Mouse (Mus musculus) myocyte (in vitro differentiated cells): ENCODE measurements around the gene Snw1. TPM values are rescaled to one million over a fixed set of nuclear protein-coding genes. Genes with fewer than 3 reads are reported as not detected.
A peak's percentile ranks its signal among the peaks of the same experiment; 100 is the strongest.
"Not testable (repeated sequence)": the region's sequence is repeated elsewhere in the genome, so short reads cannot be mapped to it uniquely, and the experiment has no call there.

Experiments used
- H3K27me3 ChIP-seq: one replicate; pipeline ENCODE4 v1.6.1; 2011; ENCODE audit not compliant: control insufficient read depth, insufficient read depth, insufficient read length
- H3K36me3 ChIP-seq: one replicate; pipeline ENCODE4 v1.6.1; 2011; ENCODE audit not compliant: control insufficient read depth, insufficient read depth
- H3K4me2 ChIP-seq: one replicate; pipeline ENCODE4 v1.6.1; 2011; ENCODE audit warnings: low read depth, control low read depth
- H3K4me3 ChIP-seq: one replicate; pipeline ENCODE4 v1.5.1; 2011; ENCODE audit warnings: mild to moderate bottlenecking, control low read depth, moderate library complexity
- H3K79me2 ChIP-seq: one replicate; pipeline ENCODE4 v1.6.1; 2011; ENCODE audit not compliant: control insufficient read depth, insufficient read depth
- H3ac ChIP-seq: one replicate; pipeline ENCODE4 v1.6.1; 2011; ENCODE audit not compliant: control insufficient read depth, insufficient read length
- E2F4 ChIP-seq: IDR thresholded peaks from one replicate; pipeline ENCODE4 v1.6.1; 2011; ENCODE audit warnings: mild to moderate bottlenecking, control low read depth, moderate library complexity; ENCODE audit not compliant: insufficient read depth
- MAX ChIP-seq: IDR thresholded peaks from one replicate; pipeline ENCODE4 v1.6.1; 2011; ENCODE audit warnings: low read depth, mild to moderate bottlenecking, control low read depth
- MYOG ChIP-seq, 3 experiments: IDR thresholded peaks; one replicate each; pipeline ENCODE4 v1.6.1; 2011; ENCODE audit warnings: control low read depth in 2 of 3, low read depth in 2 of 3, mild to moderate bottlenecking in 2 of 3; ENCODE audit not compliant: insufficient read length in 2 of 3, control insufficient read depth in 1 of 3, insufficient read depth in 1 of 3
- POLR2A ChIP-seq: IDR thresholded peaks from one replicate; pipeline ENCODE4 v1.6.1; 2011; ENCODE audit warnings: low read depth, mild to moderate bottlenecking, control low read depth, moderate library complexity; ENCODE audit not compliant: insufficient read length
- POLR2AphosphoS2 ChIP-seq: IDR thresholded peaks from one replicate; pipeline ENCODE4 v1.6.1; 2011; ENCODE audit warnings: low read depth, control low read depth; ENCODE audit not compliant: insufficient read length
- REST ChIP-seq: IDR thresholded peaks from one replicate; pipeline ENCODE4 v1.6.1; 2011; ENCODE audit warnings: mild to moderate bottlenecking, control low read depth, moderate library complexity; ENCODE audit not compliant: insufficient read depth, insufficient read length
- SRF ChIP-seq: IDR thresholded peaks from one replicate; pipeline ENCODE4 v1.6.1; 2011; ENCODE audit warnings: low read depth; ENCODE audit not compliant: control insufficient read depth, insufficient read length
- TCF3 ChIP-seq: IDR thresholded peaks from one replicate; pipeline ENCODE4 v1.6.1; 2011; ENCODE audit warnings: low read depth, control low read depth; ENCODE audit not compliant: insufficient read length
- polyA plus RNA-seq: library from polyadenylated mRNA; unstranded; fragments of >200 nt; fragmentation: generic; extraction: Trizol; gene quantifications from one replicate; pipeline ENCODE4 v1.2.1, GENCODE M21; 2012; ENCODE audit warnings: missing spikeins

Gene Snw1
- 48.2 TPM for polyA plus RNA-seq

DNA sequence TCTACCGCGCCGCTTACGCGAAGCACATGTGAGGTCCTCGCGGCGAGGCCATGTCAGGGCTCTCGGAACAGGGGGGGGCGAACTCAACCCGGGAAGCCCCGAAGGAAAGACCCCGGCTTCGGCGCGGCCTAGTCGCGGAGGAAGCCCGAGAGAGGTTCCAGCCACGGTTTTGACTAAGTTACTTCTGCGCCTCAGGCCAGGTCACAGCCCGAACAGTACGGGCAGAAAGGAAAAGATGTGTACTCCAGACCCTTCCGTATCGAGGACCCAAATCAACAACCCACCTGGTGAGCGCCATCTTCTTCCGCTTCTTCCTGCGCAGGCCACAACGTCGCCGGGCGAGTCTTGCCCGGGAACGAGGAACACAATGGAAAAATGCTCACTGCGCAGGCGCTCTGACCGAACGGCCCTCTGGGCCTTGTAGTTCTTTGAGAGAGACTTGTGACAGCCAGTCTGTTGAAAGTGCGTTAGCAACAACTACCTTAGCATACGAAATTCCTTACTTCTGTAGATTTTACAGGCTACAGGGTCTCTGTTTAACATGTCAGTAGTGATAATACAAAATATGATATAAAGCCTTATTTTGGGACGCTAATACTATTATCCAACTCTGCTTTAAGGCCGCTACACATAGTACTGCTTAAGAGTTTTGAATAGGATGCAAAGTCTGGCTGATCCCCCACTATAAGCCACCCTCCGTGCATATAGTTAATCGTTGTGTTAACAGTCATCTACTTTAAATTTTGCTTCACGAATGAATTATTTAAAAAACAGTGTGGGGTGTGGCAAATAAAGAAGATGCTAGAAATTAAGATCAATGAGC lies at the start of gene Snw1:
TSS of gene Snw1 (minus strand) at position 311 of the 823 bp plus-strand sequence.
- peaks cover 13% of the 10 kb centered on the region for H3K36me3 ChIP-seq
- TF ChIP-seq MYOG (IDR thresholded peaks at IDR 0.05; ENCODE audit: control insufficient read depth in 1 of 3, insufficient read depth in 1 of 3, insufficient read length in 2 of 3, low read depth in 2 of 3) (peak in 1 of 3 experiments; percentile 11), MAX (no peak), REST (no peak), POLR2AphosphoS2 (peak; percentile 49), TCF3 (no peak), POLR2A (peak; percentile 66)
- no peaks in the 10 kb centered on the region for H3K27me3 ChIP-seq
- H3K79me2 ChIP-seq: peaks cover 30% of the 10 kb centered on the region
- peak within 1 kb of the TSS; percentile 77 for H3K4me3 ChIP-seq
- peak within 1 kb of the TSS; percentile 18 for H3ac ChIP-seq
- peak within 1 kb of the TSS; percentile 75 for H3K4me2 ChIP-seq

DNA sequence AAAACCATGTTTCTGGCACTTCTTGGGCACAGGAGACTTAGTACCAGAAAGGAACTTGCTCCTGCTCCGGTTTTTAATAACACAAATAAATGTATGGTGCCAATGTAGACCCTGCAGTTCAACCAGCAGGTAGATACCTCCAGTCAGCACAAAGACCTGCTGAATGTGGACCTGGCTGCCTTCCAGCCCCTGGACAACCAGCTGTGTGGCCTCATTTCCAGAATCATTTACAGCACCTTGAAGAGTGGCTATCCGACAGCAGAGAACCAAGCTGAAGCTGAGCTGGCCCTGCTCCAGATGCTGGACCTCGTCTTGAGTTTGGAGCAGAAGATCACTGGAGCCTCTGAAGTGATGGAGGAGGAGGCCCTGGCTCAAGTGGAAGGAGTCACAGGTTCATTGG lies 47.5 kb upstream of the Snw1 start:
- not testable (repeated sequence) for H3K79me2 ChIP-seq, H3K36me3 ChIP-seq, H3K4me2 ChIP-seq, H3K27me3 ChIP-seq, H3K4me3 ChIP-seq, H3ac ChIP-seq

- not testable (repeated sequence) for H3ac ChIP-seq, H3K79me2 ChIP-seq, H3K4me3 ChIP-seq, H3K36me3 ChIP-seq, H3K4me2 ChIP-seq, H3K27me3 ChIP-seq
Measured at GRCm38 (mm10) chr12:87514016-87514415, 41.9 kb upstream of the Snw1 start, which contains the start of gene Gm8300. TSS of gene Gm8300 (plus strand) at chr12:87514316.

DNA sequence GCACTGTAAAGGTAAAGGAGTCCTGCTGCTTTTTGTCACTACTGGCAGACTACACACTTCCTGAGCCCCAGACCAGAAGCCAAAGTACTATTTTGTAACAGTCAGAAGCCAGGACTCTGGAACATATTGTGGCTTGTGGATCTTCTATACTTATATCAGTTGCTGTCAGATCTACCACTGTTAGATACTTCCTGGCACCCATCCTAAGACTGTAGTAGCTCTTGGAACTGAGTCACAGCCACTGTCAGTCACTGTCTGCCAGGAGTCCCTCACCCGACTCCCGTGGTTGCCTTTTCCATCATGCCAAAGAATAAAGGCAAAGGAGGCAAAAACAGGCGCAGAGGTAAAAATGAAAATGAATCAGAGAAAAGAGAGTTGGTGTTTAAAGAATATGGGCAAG lies 22.3 kb upstream of the Snw1 start, which contains the start of gene Gm5788:
TSS of gene Gm5788 (plus strand) at position 301 of the 400 bp plus-strand sequence.
- not testable (repeated sequence) for H3ac ChIP-seq, H3K27me3 ChIP-seq, H3K4me2 ChIP-seq, H3K36me3 ChIP-seq, H3K79me2 ChIP-seq, H3K4me3 ChIP-seq

DNA sequence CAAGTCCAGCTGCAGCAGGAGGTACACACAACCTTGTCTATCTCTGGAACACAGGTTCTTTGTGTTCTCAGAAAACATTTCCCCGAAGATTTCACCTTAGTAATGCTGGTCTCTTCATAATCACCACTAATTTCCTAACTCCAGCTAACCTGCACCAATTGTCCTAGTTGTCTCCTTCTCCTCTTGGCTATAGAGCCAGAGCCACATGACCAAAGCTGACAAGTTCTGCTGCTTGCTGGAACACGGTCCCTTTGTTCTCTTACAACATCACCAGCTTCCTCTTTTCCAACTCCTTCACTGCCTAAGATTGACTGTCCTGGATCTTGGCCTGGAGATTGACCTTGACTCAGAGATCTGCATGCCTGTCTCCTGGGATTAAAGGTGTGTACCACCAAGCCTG lies 16.6 kb upstream of the Snw1 start:
- H3ac ChIP-seq, H3K79me2 ChIP-seq, H3K27me3 ChIP-seq, H3K4me3 ChIP-seq, H3K4me2 ChIP-seq, H3K36me3 ChIP-seq: not testable (repeated sequence)

DNA sequence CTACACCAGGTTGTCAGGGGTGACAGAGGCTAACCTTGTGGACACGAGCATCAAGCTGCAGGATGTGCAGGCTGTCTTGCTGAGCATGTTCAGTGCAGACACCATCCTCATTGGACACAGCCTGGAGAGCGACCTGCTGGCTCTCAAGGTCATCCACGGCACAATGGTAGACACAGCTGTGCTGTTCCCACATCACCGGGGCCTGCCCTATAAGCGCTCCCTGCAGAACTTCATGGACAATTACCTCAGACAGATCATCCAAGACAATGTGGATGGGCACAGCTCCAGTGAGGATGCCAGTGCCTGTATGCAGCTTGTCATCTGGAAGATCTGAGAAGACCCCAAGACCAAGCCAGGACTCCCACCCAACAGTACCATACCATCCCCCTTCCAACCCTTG lies 10.4 kb upstream of the Snw1 start:
- H3K27me3 ChIP-seq, H3K4me3 ChIP-seq, H3K79me2 ChIP-seq, H3K4me2 ChIP-seq, H3K36me3 ChIP-seq, H3ac ChIP-seq: not testable (repeated sequence)

DNA sequence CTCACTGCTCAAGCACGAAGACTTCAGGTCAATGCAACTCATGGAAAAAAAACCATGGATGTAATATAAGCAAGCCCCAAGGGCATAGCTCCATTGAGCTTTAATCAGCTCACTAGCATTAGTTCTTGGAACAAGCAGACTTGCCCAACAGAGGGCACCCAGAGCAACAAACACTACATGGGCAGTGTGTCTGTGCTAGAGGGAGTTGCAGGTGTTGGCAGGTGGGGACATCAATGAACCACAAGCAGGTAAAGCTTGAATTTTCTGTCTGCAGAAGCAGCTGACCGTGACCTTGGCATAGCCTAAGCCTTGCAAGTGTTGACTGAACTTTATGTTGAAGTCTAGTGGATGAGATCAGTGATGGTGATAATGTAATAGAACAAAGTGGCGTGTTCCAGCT lies 2.7 kb upstream of the Snw1 start:
- H3K27me3 ChIP-seq: no peaks in the 10 kb centered on the region
- no peak overlapping the region for H3ac ChIP-seq
- TF ChIP-seq REST (no peak), SRF (no peak)
- peak overlapping the region; percentile 14 for H3K4me2 ChIP-seq
- H3K4me3 ChIP-seq: peak overlapping the region; percentile 27
- H3K36me3 ChIP-seq: no peaks in the 10 kb centered on the region
- H3K79me2 ChIP-seq: peaks cover 21% of the 10 kb centered on the region

DNA sequence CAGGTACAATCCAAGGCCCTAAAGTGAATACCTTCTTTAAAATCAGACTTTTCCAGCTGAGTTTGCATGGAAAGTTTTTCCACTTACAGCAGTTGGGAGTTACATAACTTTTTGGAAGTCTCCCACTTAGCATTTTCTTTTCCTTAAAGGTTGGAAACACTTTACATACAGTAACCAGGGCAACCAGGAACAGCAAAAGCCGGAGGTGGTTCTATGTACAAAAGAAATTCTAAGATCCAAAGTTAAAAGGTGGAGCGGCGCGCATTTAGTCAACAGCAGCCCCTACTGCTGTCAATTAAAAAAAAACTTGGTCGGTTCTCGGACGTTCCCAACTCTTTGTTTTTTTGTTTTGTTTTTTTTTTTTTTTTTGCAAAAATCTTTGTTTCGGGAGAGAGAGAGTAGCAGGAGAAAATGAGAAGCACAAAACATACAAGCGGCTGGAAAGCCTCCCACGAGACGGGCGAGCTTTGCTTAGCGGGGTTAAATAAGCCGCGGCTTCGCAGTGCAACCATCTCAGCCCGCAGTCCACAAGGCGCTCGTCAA lies 582 bp downstream of the Snw1 start:
- Histone ChIP-seq H3K4me3 (peak overlapping the region; percentile 77), H3K36me3 (peaks cover 20% of the 10 kb centered on the region), H3K4me2 (peak overlapping the region; percentile 75), H3K79me2 (peaks cover 33% of the 10 kb centered on the region), H3K27me3 (no peaks in the 10 kb centered on the region), H3ac (peak overlapping the region; percentile 18)
- TF ChIP-seq POLR2A (no peak), E2F4 (no peak)
